ENCODE assay signal across 8 mouse cellular contexts in the genomic region with DNA sequence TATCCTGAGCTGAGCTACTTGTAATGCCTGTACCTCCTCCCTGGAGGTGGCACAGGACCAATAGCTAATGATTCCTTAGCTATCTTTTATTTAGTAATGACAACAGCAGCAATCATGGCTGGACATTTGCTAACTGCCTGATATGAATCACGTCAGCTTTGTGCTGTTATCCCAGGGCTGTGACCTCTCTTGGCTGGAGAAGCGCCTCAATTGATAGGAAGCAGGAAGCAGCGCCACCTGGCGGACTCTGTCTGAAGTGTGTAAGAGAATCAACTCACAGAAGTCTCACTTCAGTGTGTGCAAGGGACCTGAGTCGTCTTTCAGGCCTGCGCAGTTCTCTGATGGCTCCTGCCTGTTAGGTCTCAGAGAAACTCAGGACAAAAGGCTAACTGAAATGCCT. TPM values are rescaled to one million over a fixed set of nuclear protein-coding genes. Genes with fewer than 3 reads are reported as not detected.
DNase-seq lines count a peak whose midpoint lies in the region; ATAC-seq lines count a peak whose summit lies in the region.

No protein-coding gene starts in this region.

- H3K9me3 ChIP-seq in hindbrain, embryonic 13.5 days = no peaks in the 10 kb centered on the region

- H3K4me3 ChIP-seq in hindbrain, embryonic 13.5 days = no peak overlapping the region

- peak; percentile 70 for DNase-seq in MEL-GATA-1-ER (ENCODE audit: extremely low read depth, low read depth)
- peak; percentile 84 for DNase-seq in cerebellum, adult 8-10 months
- DNase-seq in frontal cortex, postnatal 14 days (ENCODE audit: low spot score in 2 of 2) = peak; percentile 67 to 82
- peak; percentile 83 to 88 for DNase-seq in layer of hippocampus, postnatal 14 days (ENCODE audit: low spot score in 2 of 2)
- DNase-seq in lung, postnatal 25 days (ENCODE audit: low spot score) = peak; percentile 88
- peak; percentile 95 for DNase-seq in retina, embryonic 14.5 days (ENCODE audit: low spot score)
- peak; percentile 92 for DNase-seq in thymus, postnatal 4 days

- no peaks in the 10 kb centered on the region for H3K36me3 ChIP-seq in hindbrain, embryonic 13.5 days

- no peaks in the 10 kb centered on the region for H3K27me3 ChIP-seq in hindbrain, embryonic 13.5 days

- H3K27ac ChIP-seq in hindbrain, embryonic 13.5 days = no peak overlapping the region

- 10% methylated on average over 6 of the region's 6 CpGs for WGBS in hindbrain, embryonic 13.5 days

- peak; percentile 53; the same call in 1 of the 2 replicates for ATAC-seq in hindbrain, embryonic 13.5 days (ENCODE audit: low FRiP score)

- H3K4me1 ChIP-seq in hindbrain, embryonic 13.5 days (replicated peaks) = peaks cover 11% of the 10 kb centered on the region; the same call in 1 of the 2 replicates

- H3K4me2 ChIP-seq in hindbrain, embryonic 13.5 days = no peak overlapping the region

- no peak overlapping the region for H3K9ac ChIP-seq in hindbrain, embryonic 13.5 days

RNA-seq across cellular contexts. Expression of gene 1810062G17Rik, which starts 19.7 kb away (rescaled TPM):
- 0.30 TPM in 1 of 2 replicates, not detected in the other for polyA plus RNA-seq in hindbrain, embryonic 13.5 days (2015; fragmentation: Nextera tagmentation; extraction: Ambion mirVana)
- total RNA-seq in layer of hippocampus, postnatal 14 days (2021) = under 1 TPM in 1 of 2 experiments, not detected in 1; 0.37 TPM

RNA-seq across cellular contexts. Expression of gene Anxa5, which starts 19.7 kb away (rescaled TPM):
- 85.5 and 88.8 TPM in 2 replicates for polyA plus RNA-seq in hindbrain, embryonic 13.5 days (2015; fragmentation: Nextera tagmentation; extraction: Ambion mirVana)
- total RNA-seq in layer of hippocampus, postnatal 14 days (2021) = 10 to 100 TPM; 42.6 to 44.8 TPM

RNA-seq across cellular contexts. Expression of gene Gm11549, which starts 26.2 kb away (rescaled TPM):
- 0.38 and 0.53 TPM in 2 replicates for polyA plus RNA-seq in hindbrain, embryonic 13.5 days (2015; fragmentation: Nextera tagmentation; extraction: Ambion mirVana)
- total RNA-seq in layer of hippocampus, postnatal 14 days (2021) = 1 to 10 TPM; 1.5 to 1.9 TPM

RNA-seq across cellular contexts. Expression of gene Exosc9, which starts 57.0 kb away (rescaled TPM):
- polyA plus RNA-seq in hindbrain, embryonic 13.5 days (2015; fragmentation: Nextera tagmentation; extraction: Ambion mirVana) = 84.8 and 88.7 TPM in 2 replicates
- 10 to 100 TPM; 39.7 to 41.5 TPM for total RNA-seq in layer of hippocampus, postnatal 14 days (2021)
